Mouse (Mus musculus) liver, adult 2 months (tissue): ENCODE results near the gene Gadd45gip1.

Experiments used
- CTCF ChIP-seq: fragments of 200-500 bp; IDR thresholded peaks from 2 replicates; pipeline ENCODE4 v1.5.1; 2011; ENCODE audit warnings: low read depth, low read length, control low read depth
- POLR2A ChIP-seq: fragments of 200-500 bp; IDR thresholded peaks from 2 replicates; pipeline ENCODE4 v1.6.1; 2011; ENCODE audit warnings: low read length, control low read depth; ENCODE audit not compliant: insufficient read depth; ENCODE audit errors: extremely low read depth

DNA sequence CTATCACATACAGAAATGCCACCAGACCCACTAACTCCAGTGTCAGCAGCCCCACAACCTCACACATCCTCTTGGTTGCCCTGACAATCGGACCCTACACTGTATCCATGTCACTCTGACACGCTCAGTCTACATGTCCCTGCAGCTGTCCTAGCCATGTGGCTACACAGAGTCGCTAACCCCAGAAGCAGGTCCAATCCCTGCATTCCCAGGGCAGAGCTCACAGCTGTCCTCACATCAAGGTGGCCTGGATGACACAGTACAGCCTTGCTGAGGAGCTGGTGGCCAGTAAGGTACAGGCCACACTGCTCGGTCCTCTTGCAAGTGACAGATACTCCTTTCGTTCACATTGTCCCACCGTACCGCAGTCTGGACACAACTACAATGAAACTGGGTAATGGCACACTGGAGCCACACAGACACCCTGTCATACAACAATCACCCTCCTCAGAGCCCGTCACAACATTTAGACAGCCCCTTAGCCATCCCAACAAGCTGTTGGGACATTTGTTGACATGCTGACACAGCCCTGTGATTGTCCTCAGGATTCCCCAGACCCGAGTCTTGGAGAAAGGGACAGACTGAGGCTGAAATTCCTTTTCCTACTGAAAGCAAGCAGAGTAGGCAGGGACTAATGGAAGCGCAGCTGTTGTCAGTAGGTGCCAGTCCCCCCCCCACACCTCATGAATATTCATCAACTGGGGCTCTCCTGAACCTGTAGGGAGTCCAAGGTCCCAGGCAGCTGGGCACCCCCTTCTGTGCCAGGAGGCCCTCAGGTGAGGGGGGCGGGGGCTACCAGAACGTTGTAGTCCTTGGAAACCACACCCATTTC lies 22.0 kb upstream of the Gadd45gip1 start:
- TF ChIP-seq CTCF (no peak), POLR2A (no peak)
